Comparison of ENCODE assay signal across 10 mouse cellular contexts in genomic region chr6:92869582-92870219, GRCm38 (mm10). TPM values are rescaled to one million over a fixed set of nuclear protein-coding genes. Genes with fewer than 3 reads are reported as not detected.
DNase-seq lines count a peak whose midpoint lies in the region; ATAC-seq and TF ChIP-seq lines count a peak whose summit lies in the region.
"Had no signal": no experiment of that assay in that cellular context is flagged by ENCODE, and none has a peak within 500 bp of the region (broad histone marks: within the 10 kb centered on the region; RNA-seq: fewer than 3 reads in every experiment).

No protein-coding gene starts in this region.

- WGBS in midbrain, embryonic 11.5 days = 74% methylated on average over 15 of the region's 16 CpGs
- 71% methylated on average over 16 of the region's 16 CpGs for WGBS in midbrain, embryonic 13.5 days
- 28% methylated on average over 16 of the region's 16 CpGs for WGBS in limb, embryonic 13.5 days
- 33% methylated on average over 16 of the region's 16 CpGs for WGBS in stomach, postnatal 0 days

- H3K4me2 ChIP-seq in midbrain, embryonic 11.5 days = no peak overlapping the region
- no peak overlapping the region for H3K4me2 ChIP-seq in midbrain, embryonic 13.5 days (replicated peaks)
- H3K4me2 ChIP-seq in limb, embryonic 13.5 days (replicated peaks) = peak overlapping the region; percentile 42
- no peak overlapping the region for H3K4me2 ChIP-seq in stomach, postnatal 0 days (replicated peaks; ENCODE audit: low read depth)

- H3K9ac ChIP-seq in midbrain, embryonic 11.5 days (ENCODE audit: low read length) = no peak overlapping the region
- no peak overlapping the region for H3K9ac ChIP-seq in midbrain, embryonic 13.5 days (replicated peaks)
- H3K9ac ChIP-seq in limb, embryonic 13.5 days = 0 out of 2 replicates have a peak overlapping the region, but pooled peaks have one; percentile 43
- H3K9ac ChIP-seq in stomach, postnatal 0 days (ENCODE audit: low read length) = no peak overlapping the region

- DNase-seq in midbrain, embryonic 11.5 days (ENCODE audit: low spot score, missing footprints) = no peak
- DNase-seq in gastrocnemius, adult 8-10 months (ENCODE audit: low spot score in 2 of 2) = peak; percentile 19 to 40
- DNase-seq in stomach, postnatal 0 days (ENCODE audit: low spot score) = no peak
- DNase-seq in left cerebral cortex, adult 9 months (ENCODE audit: low spot score in 2 of 2) = no peak
- no peak for DNase-seq in frontal cortex, postnatal 25 days (ENCODE audit: low spot score in 2 of 2)
- no peak for DNase-seq in adrenal gland, adult (ENCODE audit: inconsistent age in 2 of 2, low spot score in 1 of 2)

- H3K9me3 ChIP-seq in midbrain, embryonic 11.5 days (ENCODE audit: control insufficient read depth, low read length) = no peaks in the 10 kb centered on the region
- no peaks in the 10 kb centered on the region for H3K9me3 ChIP-seq in midbrain, embryonic 13.5 days
- no peaks in the 10 kb centered on the region for H3K9me3 ChIP-seq in limb, embryonic 13.5 days
- no peaks in the 10 kb centered on the region for H3K9me3 ChIP-seq in stomach, postnatal 0 days (ENCODE audit: control insufficient read depth, low read length)

- no peak for TF ChIP-seq CTCF in stomach, postnatal 0 days (IDR thresholded peaks at IDR 0.05; ENCODE audit: low read depth)

- no peaks in the 10 kb centered on the region for H3K36me3 ChIP-seq in midbrain, embryonic 11.5 days (ENCODE audit: control insufficient read depth, insufficient read depth, low read length)
- no peaks in the 10 kb centered on the region for H3K36me3 ChIP-seq in midbrain, embryonic 13.5 days
- peaks cover 29% of the 10 kb centered on the region for H3K36me3 ChIP-seq in limb, embryonic 13.5 days
- peaks cover 5% of the 10 kb centered on the region; the same call in 1 of the 2 replicates for H3K36me3 ChIP-seq in stomach, postnatal 0 days (ENCODE audit: control insufficient read depth, insufficient read depth, low read length)

- H3K4me3 ChIP-seq in midbrain, embryonic 11.5 days (ENCODE audit: low read depth, low read length) = no peak overlapping the region
- H3K4me3 ChIP-seq in midbrain, embryonic 13.5 days (replicated peaks) = no peak overlapping the region
- no peak overlapping the region for H3K4me3 ChIP-seq in limb, embryonic 13.5 days
- no peak overlapping the region for H3K4me3 ChIP-seq in stomach, postnatal 0 days (ENCODE audit: low read depth, low read length)

- H3K27me3 ChIP-seq in midbrain, embryonic 11.5 days (ENCODE audit: control insufficient read depth, insufficient read depth, low read length) = no peaks in the 10 kb centered on the region
- H3K27me3 ChIP-seq in midbrain, embryonic 13.5 days = no peaks in the 10 kb centered on the region
- H3K27me3 ChIP-seq in limb, embryonic 13.5 days = no peaks in the 10 kb centered on the region
- H3K27me3 ChIP-seq in stomach, postnatal 0 days (ENCODE audit: control insufficient read depth, insufficient read depth, low read length) = no peaks in the 10 kb centered on the region

- peak; percentile 61; the same call in 1 of the 2 replicates for ATAC-seq in midbrain, embryonic 11.5 days (ENCODE audit: low FRiP score)
- no peak for ATAC-seq in midbrain, embryonic 13.5 days
- peak; percentile 81 for ATAC-seq in limb, embryonic 13.5 days (ENCODE audit: low FRiP score, low read depth)
- no peak; the same call in 1 of the 2 replicates for ATAC-seq in stomach, postnatal 0 days (ENCODE audit: low FRiP score, low TSS enrichment)

- no peak overlapping the region for H3K27ac ChIP-seq in midbrain, embryonic 11.5 days (ENCODE audit: low read depth, low read length)
- no peak overlapping the region for H3K27ac ChIP-seq in midbrain, embryonic 13.5 days
- peak overlapping the region; percentile 59; the same call in 1 of the 2 replicates for H3K27ac ChIP-seq in limb, embryonic 13.5 days
- peak overlapping the region; percentile 86 for H3K27ac ChIP-seq in stomach, postnatal 0 days (replicated peaks)

- no peak for TF ChIP-seq EP300 in stomach, postnatal 0 days (optimal IDR thresholded peaks at IDR 0.05)

- H3K4me1 ChIP-seq in midbrain, embryonic 11.5 days (ENCODE audit: control insufficient read depth, insufficient read depth, low read length) = no peaks in the 10 kb centered on the region
- H3K4me1 ChIP-seq in midbrain, embryonic 13.5 days (replicated peaks) = 0 out of 2 replicates have a peak, but pooled peaks cover 5% of the 10 kb centered on the region
- peaks cover 20% of the 10 kb centered on the region for H3K4me1 ChIP-seq in limb, embryonic 13.5 days
- H3K4me1 ChIP-seq in stomach, postnatal 0 days (replicated peaks; ENCODE audit: control insufficient read depth, insufficient read depth) = 0 out of 2 replicates have a peak, but pooled peaks cover 3% of the 10 kb centered on the region

RNA-seq across cellular contexts. Expression of gene Gm15737, which starts 0.5 kb away (rescaled TPM):
- not detected in 2 replicates for polyA plus RNA-seq in midbrain, embryonic 11.5 days (2014; fragmentation: Nextera tagmentation; extraction: Ambion mirVana)
- not detected in 2 replicates for polyA plus RNA-seq in midbrain, embryonic 13.5 days (2015; fragmentation: Nextera tagmentation; extraction: Ambion mirVana)
- total RNA-seq in gastrocnemius, adult 8-10 months (2022) = under 1 TPM; 0.25 to 0.73 (median 0.56) TPM
- 0.10 and 0.13 TPM in 2 replicates for polyA plus RNA-seq in limb, embryonic 13.5 days (2015; fragmentation: Nextera tagmentation; extraction: Ambion mirVana)
- polyA plus RNA-seq in stomach, postnatal 0 days (2015; fragmentation: Nextera tagmentation; extraction: Ambion mirVana) = 0.02 TPM in 2 replicates
- total RNA-seq: common myeloid progenitor, adult 5-6 weeks had no signal

RNA-seq across cellular contexts. Expression of gene A730049H05Rik, which starts 53.4 kb away (rescaled TPM):
- 0.12 and 0.43 TPM in 2 replicates for polyA plus RNA-seq in midbrain, embryonic 11.5 days (2014; fragmentation: Nextera tagmentation; extraction: Ambion mirVana)
- polyA plus RNA-seq in midbrain, embryonic 13.5 days (2015; fragmentation: Nextera tagmentation; extraction: Ambion mirVana) = 0.40 and 0.52 TPM in 2 replicates
- under 1 TPM in 1 of 4 experiments, not detected in 3; 0.15 TPM for total RNA-seq in gastrocnemius, adult 8-10 months (2022)
- 1.2 and 1.4 TPM in 2 replicates for polyA plus RNA-seq in limb, embryonic 13.5 days (2015; fragmentation: Nextera tagmentation; extraction: Ambion mirVana)
- polyA plus RNA-seq in stomach, postnatal 0 days (2015; fragmentation: Nextera tagmentation; extraction: Ambion mirVana) = 0.50 and 0.70 TPM in 2 replicates
- total RNA-seq: common myeloid progenitor, adult 5-6 weeks had no signal
- polyA plus RNA-seq: large intestine, adult 2 months had no signal

Comparison
In these comparisons a context has a peak if more than half of its experiments do, and no peak if none do; other contexts are left out.
1. ATAC-seq: peak in midbrain, embryonic 11.5 days (single experiment) and limb, embryonic 13.5 days (single experiment); none in midbrain, embryonic 13.5 days (single experiment) and stomach, postnatal 0 days (single experiment).
2. DNase-seq: peak in gastrocnemius, adult 8-10 months (2 of 2); none in midbrain, embryonic 11.5 days (single experiment), stomach, postnatal 0 days (single experiment), left cerebral cortex, adult 9 months (0 of 2), frontal cortex, postnatal 25 days (0 of 2) and adrenal gland, adult (0 of 2).
3. H3K27ac ChIP-seq: peak in limb, embryonic 13.5 days (single experiment) and stomach, postnatal 0 days (single experiment); none in midbrain, embryonic 11.5 days (single experiment) and midbrain, embryonic 13.5 days (single experiment).